Mouse (Mus musculus) heart, embryonic 11.5 days (tissue): ENCODE measurements around the gene Klf9. TPM values are rescaled to one million over a fixed set of nuclear protein-coding genes. Genes with fewer than 3 reads are reported as not detected.

Experiments used
- ATAC-seq: fragments of 200-750 bp; cut with Nextera tagmentation; replicated peaks from 2 replicates; pipeline ENCODE4 v1.8.0; 2017; ENCODE audit warnings: moderate library complexity; ENCODE audit not compliant: insufficient number of reproducible peaks, low FRiP score, low TSS enrichment
- H3K27ac ChIP-seq: fragments of 300-500 bp; sonication (generic); 2 replicates; pipeline ENCODE4 v1.5.1; 2014; ENCODE audit warnings: mild to moderate bottlenecking, low read depth, low read length
- H3K27me3 ChIP-seq: fragments of 300-500 bp; sonication (generic); 2 replicates; pipeline ENCODE4 v1.6.1; 2014; ENCODE audit warnings: mild to moderate bottlenecking, low read length, mixed read lengths; ENCODE audit not compliant: control insufficient read depth, insufficient read depth
- H3K36me3 ChIP-seq: fragments of 300-500 bp; sonication (generic); 2 replicates; pipeline ENCODE4 v1.6.1; 2014; ENCODE audit warnings: mild to moderate bottlenecking, low read length, moderate library complexity, mixed read lengths; ENCODE audit not compliant: control insufficient read depth, insufficient read depth
- H3K4me1 ChIP-seq: fragments of 300-500 bp; sonication (generic); 2 replicates; pipeline ENCODE4 v1.6.1; 2014; ENCODE audit warnings: low read length; ENCODE audit not compliant: control insufficient read depth, insufficient read depth
- H3K4me2 ChIP-seq: fragments of 300-500 bp; sonication (generic); 2 replicates; pipeline ENCODE4 v1.6.1; 2014; ENCODE audit warnings: mild to moderate bottlenecking, moderate library complexity
- H3K4me3 ChIP-seq: fragments of 300-500 bp; sonication (generic); 2 replicates; pipeline ENCODE4 v1.5.1; 2014; ENCODE audit warnings: low read depth, low read length
- H3K9ac ChIP-seq: fragments of 300-500 bp; sonication (generic); 2 replicates; pipeline ENCODE4 v1.6.1; 2014; ENCODE audit warnings: mild to moderate bottlenecking, low read depth, low read length, moderate library complexity
- H3K9me3 ChIP-seq: fragments of 300-500 bp; sonication (generic); replicated peaks from 2 replicates; pipeline ENCODE4 v1.6.1; 2016; ENCODE audit warnings: low read length; ENCODE audit not compliant: control insufficient read depth
- WGBS: fragments of 180-500 bp; shearing (Covaris S2); extraction: QIAGEN DNeasy Blood & Tissue Kit; methylation state at CpG from one replicate; pipeline ENCODE4 v1.1.7; 2014; ENCODE audit not compliant: insufficient replicate concordance; 5-methylcytosine and 5-hydroxymethylcytosine counted together
- polyA plus RNA-seq: library from polyadenylated mRNA; unstranded; fragments of >200 nt; fragmentation: Nextera tagmentation; extraction: Ambion mirVana; gene quantifications from 2 replicates; pipeline ENCODE4 v1.2.1, GENCODE M21; 2014

Gene Klf9
- polyA plus RNA-seq, 1 experiment from 2014 or later = 1.2 TPM

GRCm38 (mm10) chr19:23178533-23178932 lies 37.5 kb downstream of the Klf9 start:
- no peaks in the 10 kb centered on the region for H3K27me3 ChIP-seq
- H3K4me3 ChIP-seq = no peak overlapping the region
- H3K9ac ChIP-seq = no peak overlapping the region
- H3K4me1 ChIP-seq = no peaks in the 10 kb centered on the region; the same call in 1 of the 2 replicates
- no peak for ATAC-seq
- no peaks in the 10 kb centered on the region for H3K36me3 ChIP-seq
- H3K27ac ChIP-seq = no peak overlapping the region
- WGBS = 89% methylated on average over 3 of the region's 3 CpGs
- H3K4me2 ChIP-seq = no peak overlapping the region
- H3K9me3 ChIP-seq = no peaks in the 10 kb centered on the region

DNA sequence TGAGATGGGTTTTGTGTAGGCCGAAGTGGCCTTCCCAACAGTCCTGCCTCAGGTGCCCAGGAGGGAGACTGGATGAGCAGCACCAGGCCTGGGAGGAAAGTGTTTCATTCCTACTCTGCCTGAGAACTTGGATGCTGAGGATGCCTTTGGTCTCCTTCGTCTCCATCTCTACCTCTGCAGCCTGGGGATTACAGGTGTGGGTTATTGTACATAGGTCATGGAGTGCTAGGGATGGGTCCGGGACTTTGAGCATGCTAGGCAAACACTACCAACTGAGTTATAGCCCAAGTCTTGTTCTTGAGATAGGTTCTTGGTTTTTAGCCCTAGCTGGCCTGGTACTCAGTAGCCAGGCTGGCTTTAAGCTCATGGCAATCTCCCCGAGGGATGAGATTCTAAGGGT lies 42.5 kb downstream of the Klf9 start:
- H3K27me3 ChIP-seq = no peaks in the 10 kb centered on the region
- no peak overlapping the region for H3K4me3 ChIP-seq
- H3K36me3 ChIP-seq = no peaks in the 10 kb centered on the region
- H3K9ac ChIP-seq = no peak overlapping the region
- WGBS = 86% methylated on average over 4 of the region's 4 CpGs
- H3K4me2 ChIP-seq = no peak overlapping the region
- no peaks in the 10 kb centered on the region for H3K4me1 ChIP-seq
- no peak overlapping the region for H3K27ac ChIP-seq
- H3K9me3 ChIP-seq = no peaks in the 10 kb centered on the region
- ATAC-seq = no peak

- WGBS = 85% methylated on average over 4 of the region's 4 CpGs
- Histone ChIP-seq H3K27me3 (no peaks in the 10 kb centered on the region), H3K9ac (no peak overlapping the region), H3K9me3 (no peaks in the 10 kb centered on the region), H3K36me3 (no peaks in the 10 kb centered on the region), H3K27ac (no peak overlapping the region), H3K4me2 (no peak overlapping the region), H3K4me1 (no peaks in the 10 kb centered on the region), H3K4me3 (no peak overlapping the region)
- no peak for ATAC-seq
Observed at GRCm38 (mm10) chr19:23184068-23184467, 43.0 kb downstream of the Klf9 start.

GRCm38 (mm10) chr19:23187732-23188131 lies 46.7 kb downstream of the Klf9 start:
- no peaks in the 10 kb centered on the region for H3K4me1 ChIP-seq
- H3K4me3 ChIP-seq = no peak overlapping the region
- no peaks in the 10 kb centered on the region for H3K27me3 ChIP-seq
- H3K9ac ChIP-seq = no peak overlapping the region
- WGBS = 85% methylated on average over 6 of the region's 6 CpGs
- H3K4me2 ChIP-seq = no peak overlapping the region
- H3K9me3 ChIP-seq = no peaks in the 10 kb centered on the region
- no peaks in the 10 kb centered on the region for H3K36me3 ChIP-seq
- no peak overlapping the region for H3K27ac ChIP-seq
- no peak for ATAC-seq

GRCm38 (mm10) chr19:23188986-23189385 lies 48.0 kb downstream of the Klf9 start:
- H3K9ac ChIP-seq = no peak overlapping the region
- no peak overlapping the region for H3K4me2 ChIP-seq
- no peak overlapping the region for H3K4me3 ChIP-seq
- no peaks in the 10 kb centered on the region for H3K27me3 ChIP-seq
- H3K36me3 ChIP-seq = no peaks in the 10 kb centered on the region
- ATAC-seq = no peak
- 85% methylated on average over 7 of the region's 7 CpGs for WGBS
- no peaks in the 10 kb centered on the region for H3K4me1 ChIP-seq
- no peak overlapping the region for H3K27ac ChIP-seq
- H3K9me3 ChIP-seq = no peaks in the 10 kb centered on the region

DNA sequence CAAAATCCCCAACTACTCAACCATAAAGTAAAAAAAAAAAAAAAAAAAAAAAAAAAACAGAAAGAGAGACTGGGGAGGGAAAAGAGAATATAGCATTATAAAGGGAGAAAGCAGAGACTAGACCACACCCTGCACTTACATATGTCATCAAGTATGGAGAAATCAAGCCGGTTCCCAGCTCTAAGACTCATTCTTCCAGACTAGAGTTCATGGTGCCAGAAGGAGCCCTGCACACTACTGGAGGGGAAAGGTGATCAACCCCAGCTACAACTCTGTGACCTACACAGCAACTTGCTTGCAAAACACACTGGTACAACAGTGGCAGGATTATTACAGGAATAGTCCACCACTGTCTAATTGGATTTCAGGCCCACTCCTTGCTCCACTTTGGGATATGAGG lies 48.7 kb downstream of the Klf9 start:
- no peaks in the 10 kb centered on the region for H3K4me1 ChIP-seq
- WGBS = 67% methylated on average over 1 of the region's 1 CpGs
- no peak for ATAC-seq

GRCm38 (mm10) chr19:23191486-23191885 lies 50.5 kb downstream of the Klf9 start:
- H3K27me3 ChIP-seq = no peaks in the 10 kb centered on the region
- no peak overlapping the region for H3K4me3 ChIP-seq
- H3K36me3 ChIP-seq = 0 out of 2 replicates have a peak, but pooled peaks cover 2% of the 10 kb centered on the region
- no peaks in the 10 kb centered on the region for H3K4me1 ChIP-seq
- no peak overlapping the region for H3K9ac ChIP-seq
- ATAC-seq = no peak
- H3K4me2 ChIP-seq = no peak overlapping the region
- WGBS = 91% methylated on average over 6 of the region's 6 CpGs
- H3K27ac ChIP-seq = no peak overlapping the region
- no peaks in the 10 kb centered on the region for H3K9me3 ChIP-seq

More for the DNA sequence above, 48.7 kb downstream of the Klf9 start:
- H3K4me3 ChIP-seq = no peak overlapping the region
- H3K27me3 ChIP-seq = no peaks in the 10 kb centered on the region
- 0 out of 2 replicates have a peak, but pooled peaks cover 2% of the 10 kb centered on the region for H3K36me3 ChIP-seq
- no peak overlapping the region for H3K27ac ChIP-seq
- no peak overlapping the region for H3K4me2 ChIP-seq
- no peak overlapping the region for H3K9ac ChIP-seq
- H3K9me3 ChIP-seq = no peaks in the 10 kb centered on the region

DNA sequence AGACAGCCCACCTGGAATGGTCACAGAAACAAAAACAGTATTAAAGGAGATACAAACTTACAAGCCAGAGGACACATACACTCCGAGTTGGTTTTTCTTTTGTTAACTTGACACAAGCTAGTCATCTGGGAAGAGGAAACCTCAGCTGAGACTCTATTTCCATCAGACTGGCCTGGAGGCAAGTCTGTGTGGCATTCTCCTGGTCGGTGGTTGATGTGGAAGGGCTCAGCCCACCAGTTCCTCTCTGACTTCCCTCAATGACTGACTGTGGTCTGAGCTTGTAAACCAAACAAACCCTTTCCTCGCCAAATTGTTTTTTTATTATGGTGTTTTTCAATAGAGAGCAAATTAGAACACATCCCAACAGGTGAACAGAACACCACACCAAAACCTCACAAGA lies 52.0 kb downstream of the Klf9 start:
- no peak overlapping the region for H3K27ac ChIP-seq
- H3K27me3 ChIP-seq = no peaks in the 10 kb centered on the region
- 0 out of 2 replicates have a peak, but pooled peaks cover 2% of the 10 kb centered on the region for H3K36me3 ChIP-seq
- ATAC-seq = no peak
- 72% methylated on average over 3 of the region's 3 CpGs for WGBS
- H3K4me1 ChIP-seq = no peaks in the 10 kb centered on the region
- no peaks in the 10 kb centered on the region for H3K9me3 ChIP-seq
- H3K9ac ChIP-seq = no peak overlapping the region
- no peak overlapping the region for H3K4me3 ChIP-seq
- H3K4me2 ChIP-seq = no peak overlapping the region

DNA sequence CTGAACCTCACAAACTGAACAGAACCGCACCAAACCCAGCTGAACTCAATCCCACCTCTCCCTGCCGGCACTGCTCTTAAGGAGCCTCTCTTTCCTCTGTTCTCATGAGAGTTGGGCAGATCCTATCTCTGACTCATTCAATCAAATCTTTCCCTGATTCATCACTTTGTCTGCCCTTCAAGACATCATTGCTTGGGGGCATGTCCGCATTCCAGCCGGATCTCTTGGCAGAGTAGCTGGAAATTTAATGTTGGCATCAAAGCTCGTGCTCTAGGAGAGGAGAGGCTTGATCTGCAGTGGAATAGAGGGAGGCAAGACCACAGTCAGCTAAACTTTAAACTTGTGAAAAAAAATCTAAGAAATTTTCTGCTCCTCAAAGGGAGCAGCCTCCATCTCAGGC lies 61.1 kb downstream of the Klf9 start:
- Histone ChIP-seq H3K4me3 (no peak overlapping the region), H3K9ac (no peak overlapping the region), H3K9me3 (0 out of 2 replicates have a peak, but pooled peaks cover 2% of the 10 kb centered on the region), H3K27me3 (no peaks in the 10 kb centered on the region), H3K4me1 (no peaks in the 10 kb centered on the region), H3K36me3 (peaks cover 19% of the 10 kb centered on the region), H3K4me2 (no peak overlapping the region), H3K27ac (no peak overlapping the region)
- no peak for ATAC-seq
- 96% methylated on average over 5 of the region's 5 CpGs for WGBS
